9 mouse cellular contexts compared by ENCODE assay signal in genomic region chr10:128938457-128938856, GRCm38 (mm10). TPM values are rescaled to one million over a fixed set of nuclear protein-coding genes. Genes with fewer than 3 reads are reported as not detected.
DNase-seq lines count a peak whose midpoint lies in the region; ATAC-seq and TF ChIP-seq lines count a peak whose summit lies in the region.
"Had no signal": no experiment of that assay in that cellular context is flagged by ENCODE, and none has a peak within 500 bp of the region (broad histone marks: within the 10 kb centered on the region; RNA-seq: fewer than 3 reads in every experiment).

No protein-coding gene starts in this region.

- no peak for ATAC-seq in midbrain, postnatal 0 days (ENCODE audit: low FRiP score)
- ATAC-seq in midbrain, embryonic 15.5 days (replicated peaks), result no peak

- no peaks in the 10 kb centered on the region for H3K4me1 ChIP-seq in midbrain, postnatal 0 days (ENCODE audit: insufficient read depth, low read length)
- peaks cover 6% of the 10 kb centered on the region for H3K4me1 ChIP-seq in midbrain, embryonic 15.5 days
- peaks cover 10% of the 10 kb centered on the region; the same call in 1 of the 2 replicates for H3K4me1 ChIP-seq in small intestine, adult 2 months (ENCODE audit: control insufficient read depth, insufficient read depth, insufficient read length, low read length)

- no peak for TF ChIP-seq CTCF in midbrain, postnatal 0 days (IDR thresholded peaks at IDR 0.05)
- no peak for TF ChIP-seq CTCF in small intestine, adult 2 months (IDR thresholded peaks at IDR 0.05; ENCODE audit: extremely low read depth, insufficient read length, insufficient replicate concordance, low read depth, low read length)

- no peak overlapping the region for H3K27ac ChIP-seq in midbrain, postnatal 0 days (ENCODE audit: low read depth, low read length)
- no peak overlapping the region for H3K27ac ChIP-seq in midbrain, embryonic 15.5 days
- peak overlapping the region; percentile 52; the same call in 1 of the 2 replicates for H3K27ac ChIP-seq in small intestine, adult 2 months (ENCODE audit: insufficient read depth, low read depth, low read length)
- H3K27ac ChIP-seq: liver, embryonic 15.5 days had no signal

- intact Hi-C loops in heart, postnatal 25 days (cut with DNase I), result loop anchor here (2.0 kb wide), 1 partner anchor 16 kb away; the partner anchor contains the start of gene Rdh5

- no peak overlapping the region for H3K4me3 ChIP-seq in midbrain, postnatal 0 days (ENCODE audit: low read depth, low read length)
- H3K4me3 ChIP-seq in midbrain, embryonic 15.5 days, result no peak overlapping the region
- no peak overlapping the region for H3K4me3 ChIP-seq in small intestine, adult 2 months (ENCODE audit: low read depth, low read length)
- H3K4me3 ChIP-seq: liver, embryonic 15.5 days had no signal

- peaks cover 13% of the 10 kb centered on the region; the same call in 1 of the 2 replicates for H3K27me3 ChIP-seq in midbrain, postnatal 0 days (ENCODE audit: insufficient read depth, low read length)
- H3K27me3 ChIP-seq in midbrain, embryonic 15.5 days (replicated peaks), result peaks cover 26% of the 10 kb centered on the region
- H3K27me3 ChIP-seq in small intestine, adult 2 months (ENCODE audit: control insufficient read depth, insufficient read depth, low read length), result peaks cover 8% of the 10 kb centered on the region

- H3K9me3 ChIP-seq in midbrain, postnatal 0 days (ENCODE audit: low read length), result no peaks in the 10 kb centered on the region
- no peaks in the 10 kb centered on the region for H3K9me3 ChIP-seq in midbrain, embryonic 15.5 days
- H3K9me3 ChIP-seq: liver, embryonic 15.5 days had no signal

- DNase-seq in midbrain, postnatal 0 days (ENCODE audit: low spot score), result peak; percentile 73
- peak; percentile 97 for DNase-seq in cerebellum, adult 9-11 months
- DNase-seq in heart, postnatal 25 days (ENCODE audit: low spot score), result peak; percentile 51
- no peak for DNase-seq in B cell, adult 2 months
- DNase-seq in thymus, postnatal 10 days (ENCODE audit: low spot score in 2 of 2), result no peak
- DNase-seq: retina, postnatal 1 day had no signal

- H3K4me2 ChIP-seq in midbrain, postnatal 0 days (ENCODE audit: low read depth, low read length, poor library complexity, severe bottlenecking), result no peak overlapping the region
- H3K4me2 ChIP-seq in midbrain, embryonic 15.5 days, result no peak overlapping the region
- H3K4me2 ChIP-seq: liver, embryonic 15.5 days had no signal

- WGBS in midbrain, postnatal 0 days, result 73% methylated on average over 9 of the region's 9 CpGs
- 81% methylated on average over 9 of the region's 9 CpGs for WGBS in midbrain, embryonic 15.5 days
- WGBS in small intestine, adult 2 months, result 38% methylated on average over 9 of the region's 9 CpGs

- TF ChIP-seq POLR2A in small intestine, adult 2 months (IDR thresholded peaks at IDR 0.05; ENCODE audit: low read depth, low read length), result no peak

- H3K36me3 ChIP-seq in midbrain, postnatal 0 days (ENCODE audit: insufficient read depth, low read length), result no peaks in the 10 kb centered on the region
- no peaks in the 10 kb centered on the region for H3K36me3 ChIP-seq in midbrain, embryonic 15.5 days (replicated peaks)
- no peaks in the 10 kb centered on the region for H3K36me3 ChIP-seq in small intestine, adult 2 months (ENCODE audit: control insufficient read depth, insufficient read depth, low read length)
- H3K36me3 ChIP-seq: liver, embryonic 15.5 days had no signal

- no peak overlapping the region for H3K9ac ChIP-seq in midbrain, postnatal 0 days (replicated peaks; ENCODE audit: low read length, poor library complexity, severe bottlenecking)
- no peak overlapping the region for H3K9ac ChIP-seq in midbrain, embryonic 15.5 days
- H3K9ac ChIP-seq: liver, embryonic 15.5 days had no signal

RNA-seq across cellular contexts. Expression of gene Itga7, which starts 4.8 kb away (rescaled TPM):
- 18.9 and 23.3 TPM in 2 replicates for total RNA-seq in midbrain, postnatal 0 days (2014; rRNA removed)
- polyA plus RNA-seq in midbrain, postnatal 0 days (2015; fragmentation: Nextera tagmentation; extraction: Ambion mirVana), result 13.6 and 14.0 TPM in 2 replicates
- polyA plus RNA-seq in midbrain, embryonic 15.5 days (2015; fragmentation: Nextera tagmentation; extraction: Ambion mirVana), result 5.1 and 5.5 TPM in 2 replicates
- 100 to 1,000 TPM; 165 to 176 TPM for total RNA-seq in heart, postnatal 25 days (2021)
- 8.4 and 14.6 TPM in 2 replicates for polyA plus RNA-seq in small intestine, adult 2 months (2012; rRNA removed)

RNA-seq across cellular contexts. Expression of gene Bloc1s1, which starts 14.6 kb away (rescaled TPM):
- 87.8 and 100 TPM in 2 replicates for total RNA-seq in midbrain, postnatal 0 days (2014; rRNA removed)
- polyA plus RNA-seq in midbrain, postnatal 0 days (2015; fragmentation: Nextera tagmentation; extraction: Ambion mirVana), result 240 and 265 TPM in 2 replicates
- 259 and 262 TPM in 2 replicates for polyA plus RNA-seq in midbrain, embryonic 15.5 days (2015; fragmentation: Nextera tagmentation; extraction: Ambion mirVana)
- 100 to 1,000 TPM; 183 to 185 TPM for total RNA-seq in heart, postnatal 25 days (2021)
- polyA plus RNA-seq in small intestine, adult 2 months (2012; rRNA removed), result 88.8 and 147 TPM in 2 replicates

RNA-seq across cellular contexts. Expression of gene Rdh5, which starts 15.8 kb away (rescaled TPM):
- 8.8 and 10.5 TPM in 2 replicates for total RNA-seq in midbrain, postnatal 0 days (2014; rRNA removed)
- 8.8 and 10.8 TPM in 2 replicates for polyA plus RNA-seq in midbrain, postnatal 0 days (2015; fragmentation: Nextera tagmentation; extraction: Ambion mirVana)
- polyA plus RNA-seq in midbrain, embryonic 15.5 days (2015; fragmentation: Nextera tagmentation; extraction: Ambion mirVana), result 12.9 and 15.4 TPM in 2 replicates
- total RNA-seq in heart, postnatal 25 days (2021), result 1 to 10 TPM; 5.0 to 7.9 TPM
- polyA plus RNA-seq in small intestine, adult 2 months (2012; rRNA removed), result 20.2 and 30.3 TPM in 2 replicates

RNA-seq across cellular contexts. Expression of gene Mettl7b, which starts 22.3 kb away (rescaled TPM):
- total RNA-seq in midbrain, postnatal 0 days (2014; rRNA removed), result not detected in 2 replicates
- not detected in 2 replicates for polyA plus RNA-seq in midbrain, postnatal 0 days (2015; fragmentation: Nextera tagmentation; extraction: Ambion mirVana)
- not detected in 2 replicates for polyA plus RNA-seq in midbrain, embryonic 15.5 days (2015; fragmentation: Nextera tagmentation; extraction: Ambion mirVana)
- total RNA-seq in heart, postnatal 25 days (2021), result not detected
- polyA plus RNA-seq in small intestine, adult 2 months (2012; rRNA removed), result 27.6 and 32.2 TPM in 2 replicates
- polyA plus RNA-seq: liver, embryonic 15.5 days had no signal

RNA-seq across cellular contexts. Expression of gene Cd63, which starts 37.7 kb away (rescaled TPM):
- total RNA-seq in midbrain, postnatal 0 days (2014; rRNA removed), result 16.6 and 28.6 TPM in 2 replicates
- polyA plus RNA-seq in midbrain, postnatal 0 days (2015; fragmentation: Nextera tagmentation; extraction: Ambion mirVana), result 231 and 238 TPM in 2 replicates
- 154 and 184 TPM in 2 replicates for polyA plus RNA-seq in midbrain, embryonic 15.5 days (2015; fragmentation: Nextera tagmentation; extraction: Ambion mirVana)
- total RNA-seq in heart, postnatal 25 days (2021), result 100 to 1,000 TPM; 110 to 123 TPM
- 62.0 and 91.5 TPM in 2 replicates for polyA plus RNA-seq in small intestine, adult 2 months (2012; rRNA removed)

Comparison
In these comparisons a context has a peak if more than half of its experiments do, and no peak if none do; other contexts are left out.
1. DNase-seq: peak in midbrain, postnatal 0 days (single experiment), cerebellum, adult 9-11 months (single experiment) and heart, postnatal 25 days (single experiment); none in B cell, adult 2 months (0 of 2) and thymus, postnatal 10 days (0 of 2).